ENCODE assay signal across 17 mouse cellular contexts in the genomic region with DNA sequence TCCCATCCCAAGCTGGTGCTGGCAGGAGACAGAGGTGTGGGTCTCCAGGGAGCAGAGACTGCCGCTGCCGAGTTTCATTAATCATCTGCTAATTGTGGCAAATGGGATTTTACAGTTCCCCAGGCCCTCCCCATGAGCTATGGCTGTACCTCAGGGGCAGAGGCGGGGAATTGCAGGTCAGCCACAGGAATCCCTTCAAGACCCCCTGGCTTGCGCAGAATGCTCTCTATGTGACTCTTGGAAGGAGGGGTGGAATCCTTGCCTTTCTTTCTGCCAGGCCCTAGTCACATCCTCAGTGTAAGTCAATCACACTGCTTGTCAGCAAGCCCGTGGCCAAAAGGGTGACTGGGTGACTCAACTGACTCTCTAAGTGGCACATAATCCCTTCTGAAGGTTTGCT.
A peak's percentile ranks its signal among the peaks of the same experiment; 100 is the strongest.
DNase-seq lines count a peak whose midpoint lies in the region; ATAC-seq and TF ChIP-seq lines count a peak whose summit lies in the region.
"Had no signal": no experiment of that assay in that cellular context is flagged by ENCODE, and none has a peak within 500 bp of the region (broad histone marks: within the 10 kb centered on the region; RNA-seq: fewer than 3 reads in every experiment).

No protein-coding gene starts in this region.

- no peak overlapping the region for H3K4me2 ChIP-seq in embryonic facial prominence, embryonic 14.5 days (ENCODE audit: low read depth, low read length)
- H3K4me2 ChIP-seq in hindbrain, embryonic 14.5 days (replicated peaks) = no peak overlapping the region
- H3K4me2 ChIP-seq in midbrain, embryonic 12.5 days (replicated peaks) = no peak overlapping the region
- H3K4me2 ChIP-seq in midbrain, postnatal 0 days (ENCODE audit: low read depth, low read length, poor library complexity, severe bottlenecking) = no peak overlapping the region
- H3K4me2 ChIP-seq: heart, embryonic 12.5 days; intestine, embryonic 15.5 days had no signal

- no peaks in the 10 kb centered on the region for H3K36me3 ChIP-seq in embryonic facial prominence, embryonic 14.5 days (ENCODE audit: control insufficient read depth, insufficient read depth, low read length)
- H3K36me3 ChIP-seq in embryonic facial prominence, embryonic 10.5 days (replicated peaks) = no peaks in the 10 kb centered on the region
- H3K36me3 ChIP-seq in hindbrain, embryonic 10.5 days = no peaks in the 10 kb centered on the region
- H3K36me3 ChIP-seq in hindbrain, embryonic 14.5 days (replicated peaks; ENCODE audit: control insufficient read depth, insufficient read depth) = no peaks in the 10 kb centered on the region
- no peaks in the 10 kb centered on the region for H3K36me3 ChIP-seq in midbrain, embryonic 12.5 days
- no peaks in the 10 kb centered on the region for H3K36me3 ChIP-seq in midbrain, postnatal 0 days (ENCODE audit: insufficient read depth, low read length)
- H3K36me3 ChIP-seq: heart, embryonic 12.5 days; intestine, embryonic 15.5 days had no signal

- no peaks in the 10 kb centered on the region for H3K27me3 ChIP-seq in embryonic facial prominence, embryonic 14.5 days (replicated peaks; ENCODE audit: control insufficient read depth, insufficient read depth, low read length)
- peaks cover 42% of the 10 kb centered on the region for H3K27me3 ChIP-seq in embryonic facial prominence, embryonic 10.5 days (replicated peaks; ENCODE audit: low read depth, poor library complexity, severe bottlenecking)
- peaks cover 37% of the 10 kb centered on the region for H3K27me3 ChIP-seq in hindbrain, embryonic 10.5 days (ENCODE audit: insufficient read depth, poor library complexity, severe bottlenecking)
- H3K27me3 ChIP-seq in hindbrain, embryonic 14.5 days (ENCODE audit: control insufficient read depth, insufficient read depth, low read length) = no peaks in the 10 kb centered on the region
- peaks cover 50% of the 10 kb centered on the region for H3K27me3 ChIP-seq in midbrain, embryonic 12.5 days
- no peaks in the 10 kb centered on the region for H3K27me3 ChIP-seq in midbrain, postnatal 0 days (ENCODE audit: insufficient read depth, low read length)

- no peak overlapping the region for H3K27ac ChIP-seq in embryonic facial prominence, embryonic 14.5 days (replicated peaks; ENCODE audit: low read depth, low read length)
- H3K27ac ChIP-seq in embryonic facial prominence, embryonic 10.5 days (replicated peaks) = no peak overlapping the region
- H3K27ac ChIP-seq in hindbrain, embryonic 10.5 days = peak overlapping the region; percentile 24
- H3K27ac ChIP-seq in hindbrain, embryonic 14.5 days = no peak overlapping the region
- H3K27ac ChIP-seq in midbrain, embryonic 12.5 days (replicated peaks) = peak overlapping the region; percentile 30; the same call in 1 of the 2 replicates
- H3K27ac ChIP-seq in midbrain, postnatal 0 days (ENCODE audit: low read depth, low read length) = no peak overlapping the region
- H3K27ac ChIP-seq: intestine, embryonic 15.5 days had no signal

- peak; percentile 22 for DNase-seq in embryonic facial prominence, embryonic 14.5 days (ENCODE audit: low spot score)
- DNase-seq in embryonic facial prominence, embryonic 10.5 days (ENCODE audit: low spot score) = no peak
- DNase-seq in hindbrain, embryonic 10.5 days (ENCODE audit: low spot score) = no peak
- DNase-seq in hindbrain, embryonic 14.5 days (ENCODE audit: low spot score) = no peak
- no peak for DNase-seq in midbrain, postnatal 0 days (ENCODE audit: low spot score)
- DNase-seq: adrenal gland, adult 8-10 months; adrenal gland, postnatal 36 days; cerebellum, adult 2 months; gastrocnemius, postnatal 10 days; heart, adult 18-20 months; heart, postnatal 4 days; kidney, adult 18-20 months had no signal

- H3K9ac ChIP-seq in embryonic facial prominence, embryonic 14.5 days (ENCODE audit: low read depth, low read length) = no peak overlapping the region
- no peak overlapping the region for H3K9ac ChIP-seq in hindbrain, embryonic 14.5 days
- H3K9ac ChIP-seq in midbrain, embryonic 12.5 days (replicated peaks) = no peak overlapping the region
- H3K9ac ChIP-seq in midbrain, postnatal 0 days (replicated peaks; ENCODE audit: low read length, poor library complexity, severe bottlenecking) = no peak overlapping the region
- H3K9ac ChIP-seq: heart, embryonic 12.5 days; intestine, embryonic 15.5 days had no signal

- H3K9me3 ChIP-seq in embryonic facial prominence, embryonic 14.5 days (ENCODE audit: control insufficient read depth, low read length) = no peaks in the 10 kb centered on the region
- H3K9me3 ChIP-seq in embryonic facial prominence, embryonic 10.5 days = no peaks in the 10 kb centered on the region
- no peaks in the 10 kb centered on the region for H3K9me3 ChIP-seq in hindbrain, embryonic 10.5 days
- no peaks in the 10 kb centered on the region for H3K9me3 ChIP-seq in hindbrain, embryonic 14.5 days (ENCODE audit: control insufficient read depth, low read length)
- no peaks in the 10 kb centered on the region for H3K9me3 ChIP-seq in midbrain, embryonic 12.5 days
- H3K9me3 ChIP-seq in midbrain, postnatal 0 days (ENCODE audit: low read length) = no peaks in the 10 kb centered on the region
- H3K9me3 ChIP-seq: heart, embryonic 12.5 days; intestine, embryonic 15.5 days had no signal

- H3K4me3 ChIP-seq in embryonic facial prominence, embryonic 14.5 days (ENCODE audit: low read depth, low read length) = no peak overlapping the region
- H3K4me3 ChIP-seq in embryonic facial prominence, embryonic 10.5 days = no peak overlapping the region
- no peak overlapping the region for H3K4me3 ChIP-seq in hindbrain, embryonic 10.5 days
- no peak overlapping the region for H3K4me3 ChIP-seq in hindbrain, embryonic 14.5 days (replicated peaks; ENCODE audit: low read length)
- H3K4me3 ChIP-seq in midbrain, embryonic 12.5 days = no peak overlapping the region
- H3K4me3 ChIP-seq in midbrain, postnatal 0 days (ENCODE audit: low read depth, low read length) = no peak overlapping the region
- H3K4me3 ChIP-seq: heart, embryonic 12.5 days; intestine, embryonic 15.5 days had no signal

- no peak for TF ChIP-seq CTCF in midbrain, postnatal 0 days (IDR thresholded peaks at IDR 0.05)

- WGBS in embryonic facial prominence, embryonic 14.5 days = 37% methylated on average over 5 of the region's 5 CpGs
- WGBS in embryonic facial prominence, embryonic 10.5 days = 54% methylated on average over 5 of the region's 5 CpGs
- WGBS in hindbrain, embryonic 10.5 days = 53% methylated on average over 5 of the region's 5 CpGs
- WGBS in hindbrain, embryonic 14.5 days = 37% methylated on average over 5 of the region's 5 CpGs
- WGBS in midbrain, embryonic 12.5 days = 42% methylated on average over 5 of the region's 5 CpGs
- WGBS in midbrain, postnatal 0 days = 53% methylated on average over 5 of the region's 5 CpGs

- no peak; the same call in 1 of the 2 replicates for ATAC-seq in embryonic facial prominence, embryonic 14.5 days (ENCODE audit: low read depth)
- no peak for ATAC-seq in hindbrain, embryonic 14.5 days (ENCODE audit: low FRiP score)
- no peak for ATAC-seq in midbrain, embryonic 12.5 days (ENCODE audit: low FRiP score, low read depth)
- ATAC-seq in midbrain, postnatal 0 days (ENCODE audit: low FRiP score) = no peak
- no peak for ATAC-seq in frontal cortex, adult (ENCODE audit: low TSS enrichment)
- ATAC-seq: forebrain, embryonic 16.5 days; intestine, embryonic 15.5 days had no signal

- H3K4me1 ChIP-seq in embryonic facial prominence, embryonic 14.5 days (ENCODE audit: control insufficient read depth, insufficient read depth, low read length) = no peaks in the 10 kb centered on the region
- H3K4me1 ChIP-seq in embryonic facial prominence, embryonic 10.5 days = peaks cover 17% of the 10 kb centered on the region
- peaks cover 57% of the 10 kb centered on the region for H3K4me1 ChIP-seq in hindbrain, embryonic 10.5 days (replicated peaks)
- H3K4me1 ChIP-seq in hindbrain, embryonic 14.5 days (replicated peaks; ENCODE audit: control insufficient read depth, insufficient read depth, low read length) = peaks cover 50% of the 10 kb centered on the region
- peaks cover 22% of the 10 kb centered on the region; the same call in 1 of the 2 replicates for H3K4me1 ChIP-seq in midbrain, embryonic 12.5 days
- peaks cover 8% of the 10 kb centered on the region; the same call in 1 of the 2 replicates for H3K4me1 ChIP-seq in midbrain, postnatal 0 days (ENCODE audit: insufficient read depth, low read length)
- H3K4me1 ChIP-seq: intestine, embryonic 15.5 days had no signal

Comparison
In these comparisons a context has a peak if more than half of its experiments do, and no peak if none do; other contexts are left out.
1. H3K27ac ChIP-seq: peak in hindbrain, embryonic 10.5 days (single experiment) and midbrain, embryonic 12.5 days (single experiment); none in embryonic facial prominence, embryonic 14.5 days (single experiment), embryonic facial prominence, embryonic 10.5 days (single experiment), hindbrain, embryonic 14.5 days (single experiment) and midbrain, postnatal 0 days (single experiment).